Mouse (Mus musculus) kidney, embryonic 14.5 days (tissue): ENCODE measurements at regions not wholly inside any gene's neighbourhood (a gene's known extent, or its start where the extent isn't known, plus 50 kb on each side); places are given as distances from the start of the nearest gene placed in this dataset.
A peak's percentile ranks its signal among the peaks of the same experiment; 100 is the strongest.

Experiments used
- ATAC-seq: fragments of 200-750 bp; cut with Nextera tagmentation; 2 replicates; pipeline ENCODE4 v1.8.0; 2017; ENCODE audit warnings: moderate number of reproducible peaks, mild to moderate bottlenecking, moderate TSS enrichment, moderate library complexity; ENCODE audit not compliant: low FRiP score, low TSS enrichment
- H3K27ac ChIP-seq: fragments of 300-500 bp; sonication (generic); 2 replicates; pipeline ENCODE4 v1.5.1; 2014; ENCODE audit warnings: low read depth, mild to moderate bottlenecking, low read length, moderate library complexity, mixed read lengths
- H3K27me3 ChIP-seq: fragments of 300-500 bp; sonication (generic); 2 replicates; pipeline ENCODE4 v1.6.1; 2014; ENCODE audit warnings: mild to moderate bottlenecking, low read length; ENCODE audit not compliant: control insufficient read depth, insufficient read depth
- H3K36me3 ChIP-seq: fragments of 300-500 bp; sonication (generic); 2 replicates; pipeline ENCODE4 v1.6.1; 2014; ENCODE audit warnings: low read length, mixed read lengths; ENCODE audit not compliant: control insufficient read depth, insufficient read depth
- H3K4me1 ChIP-seq: fragments of 300-500 bp; sonication (generic); 2 replicates; pipeline ENCODE4 v1.6.1; 2014; ENCODE audit warnings: low read length, mixed read lengths; ENCODE audit not compliant: control insufficient read depth, insufficient read depth
- H3K4me2 ChIP-seq: fragments of 300-500 bp; sonication (generic); replicated peaks from 2 replicates; pipeline ENCODE4 v1.6.1; 2014; ENCODE audit warnings: low read depth, mild to moderate bottlenecking, low read length
- H3K4me3 ChIP-seq: fragments of 300-500 bp; sonication (generic); 2 replicates; pipeline ENCODE4 v1.5.1; 2014; ENCODE audit warnings: mild to moderate bottlenecking, low read length
- H3K9ac ChIP-seq: fragments of 300-500 bp; sonication (generic); 2 replicates; pipeline ENCODE4 v1.6.1; 2014; ENCODE audit warnings: low read depth, mild to moderate bottlenecking, low read length, moderate library complexity
- H3K9me3 ChIP-seq: fragments of 300-500 bp; sonication (generic); 2 replicates; pipeline ENCODE4 v1.6.1; 2016; ENCODE audit warnings: low read length; ENCODE audit not compliant: control insufficient read depth
- WGBS: fragments of 180-500 bp; shearing (Covaris S2); extraction: QIAGEN DNeasy Blood & Tissue Kit; methylation state at CpG from one replicate; pipeline ENCODE4 v1.1.7; 2014; 5-methylcytosine and 5-hydroxymethylcytosine counted together

DNA sequence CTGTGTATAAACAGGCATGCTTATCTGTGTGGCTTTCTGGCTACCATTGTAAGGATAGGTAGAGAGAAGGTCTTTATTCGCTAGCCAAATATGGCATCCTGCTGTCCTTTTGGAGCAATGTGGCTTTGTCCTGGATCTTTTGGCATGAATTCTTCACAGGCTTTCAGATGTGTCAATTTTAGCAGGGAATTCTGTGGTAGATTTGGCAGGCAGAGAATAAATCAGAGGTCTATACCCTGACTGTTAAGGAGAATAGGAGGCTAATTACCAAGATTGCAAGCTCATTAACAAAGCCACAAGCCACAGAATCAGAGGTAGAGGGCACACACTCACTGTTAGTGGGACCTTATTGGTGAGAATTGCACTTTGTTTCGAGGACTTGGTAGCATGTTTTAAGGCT, 217.2 kb upstream of the Camk1g start:
- Histone ChIP-seq H3K4me3 (no peak overlapping the region), H3K27me3 (no peaks in the 10 kb centered on the region), H3K36me3 (no peaks in the 10 kb centered on the region), H3K4me1 (peaks cover 9% of the 10 kb centered on the region), H3K27ac (no peak overlapping the region), H3K9me3 (no peaks in the 10 kb centered on the region), H3K9ac (no peak overlapping the region), H3K4me2 (no peak overlapping the region)
- WGBS = 81% methylated on average over 2 of the region's 2 CpGs
- ATAC-seq = no peak

DNA sequence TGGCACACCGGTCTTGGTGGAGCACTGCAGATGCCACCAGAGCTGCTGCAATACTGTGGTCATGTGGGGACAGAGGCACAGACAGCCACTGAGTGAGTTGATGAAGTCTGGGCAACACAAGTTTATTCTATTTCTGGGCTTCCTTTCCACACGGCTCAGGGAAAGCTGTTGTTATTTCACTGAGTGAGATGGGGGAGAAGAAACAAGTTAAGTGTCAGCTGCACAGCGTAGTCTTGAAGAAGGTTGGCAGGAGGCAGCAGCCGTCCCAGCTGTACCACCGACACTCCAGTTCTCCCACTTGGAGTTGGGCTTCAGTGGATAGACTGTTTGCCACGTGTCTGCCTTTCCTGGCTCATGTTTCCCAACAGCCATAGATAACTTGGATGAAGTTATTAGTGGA, 216.8 kb upstream of the Camk1g start:
- H3K4me1 ChIP-seq = peaks cover 9% of the 10 kb centered on the region
- no peak overlapping the region for H3K4me2 ChIP-seq
- no peaks in the 10 kb centered on the region for H3K36me3 ChIP-seq
- no peak overlapping the region for H3K9ac ChIP-seq
- no peaks in the 10 kb centered on the region for H3K9me3 ChIP-seq
- 61% methylated on average over 6 of the region's 6 CpGs for WGBS
- H3K4me3 ChIP-seq = no peak overlapping the region
- H3K27ac ChIP-seq = no peak overlapping the region
- H3K27me3 ChIP-seq = no peaks in the 10 kb centered on the region
- no peak for ATAC-seq

DNA sequence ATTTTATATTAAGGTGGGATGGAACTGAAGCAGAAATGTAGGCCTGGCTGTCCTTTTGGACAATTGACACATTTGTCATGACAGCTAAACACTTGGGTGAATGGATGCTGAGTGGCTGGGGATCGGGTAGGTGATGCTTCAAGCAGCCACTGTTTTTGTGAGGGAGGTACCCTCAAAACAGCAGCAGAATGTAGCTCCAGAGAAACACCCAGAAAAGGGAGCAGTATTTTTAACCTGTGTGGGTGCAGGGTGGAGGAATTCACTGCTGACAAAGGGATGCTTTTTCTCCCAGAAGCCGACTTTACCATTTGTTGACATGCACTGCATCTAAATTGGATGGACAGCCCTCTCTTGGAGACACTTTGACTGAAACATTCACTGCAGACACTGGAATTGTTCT, 213.7 kb upstream of the Camk1g start:
- Histone ChIP-seq H3K9me3 (no peaks in the 10 kb centered on the region), H3K27ac (no peak overlapping the region), H3K4me3 (no peak overlapping the region), H3K36me3 (no peaks in the 10 kb centered on the region), H3K27me3 (no peaks in the 10 kb centered on the region), H3K4me1 (no peaks in the 10 kb centered on the region; the same call in 1 of the 2 replicates), H3K4me2 (no peak overlapping the region), H3K9ac (no peak overlapping the region)
- 76% methylated on average over 2 of the region's 2 CpGs for WGBS
- no peak for ATAC-seq

DNA sequence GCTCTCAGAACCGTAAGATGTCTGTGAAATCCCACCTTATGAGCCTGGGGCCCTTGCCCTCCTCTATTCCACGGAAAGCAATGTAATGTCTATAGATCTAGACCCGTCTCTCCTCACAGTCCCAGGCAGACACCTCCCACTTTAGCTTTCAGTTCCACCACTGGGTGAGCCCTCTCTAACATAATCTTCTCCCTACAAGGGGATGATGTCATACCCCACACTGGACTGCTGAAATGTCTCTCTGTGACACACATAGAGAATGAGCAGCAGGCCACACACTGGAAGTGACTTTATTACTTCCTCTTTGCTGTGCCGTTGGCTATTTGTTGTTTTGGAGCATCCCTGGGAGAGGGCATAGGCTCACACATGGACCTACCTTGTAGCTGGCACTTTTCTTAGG, 210.3 kb upstream of the Camk1g start:
- Histone ChIP-seq H3K9me3 (no peaks in the 10 kb centered on the region), H3K9ac (no peak overlapping the region), H3K27me3 (no peaks in the 10 kb centered on the region), H3K27ac (no peak overlapping the region), H3K4me2 (no peak overlapping the region), H3K36me3 (no peaks in the 10 kb centered on the region), H3K4me1 (no peaks in the 10 kb centered on the region), H3K4me3 (no peak overlapping the region)
- no peak for ATAC-seq
- WGBS = 63% methylated on average over 4 of the region's 4 CpGs

DNA sequence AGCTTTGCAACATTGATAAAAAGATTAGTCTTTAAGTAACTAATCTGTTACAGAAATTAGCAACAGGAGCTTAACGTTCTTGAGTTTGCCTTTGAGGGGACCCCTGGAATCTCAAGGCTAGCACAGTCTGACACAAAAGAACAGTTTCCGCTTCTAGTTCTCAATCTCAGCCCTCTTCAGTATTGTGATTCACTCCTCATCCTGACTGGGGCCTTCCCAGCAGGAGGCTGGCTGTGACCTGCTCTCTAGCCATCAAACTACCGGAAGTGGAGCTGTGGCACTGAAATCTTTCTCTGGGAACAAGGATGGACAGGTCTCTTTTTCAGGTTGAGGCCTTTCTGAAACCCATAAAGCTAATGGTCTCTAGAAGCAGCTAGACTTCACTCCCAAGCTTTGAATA, 209.6 kb upstream of the Camk1g start:
- H3K9me3 ChIP-seq = no peaks in the 10 kb centered on the region
- no peak overlapping the region for H3K4me2 ChIP-seq
- H3K4me3 ChIP-seq = no peak overlapping the region
- H3K27ac ChIP-seq = no peak overlapping the region
- H3K27me3 ChIP-seq = no peaks in the 10 kb centered on the region
- ATAC-seq = no peak
- H3K9ac ChIP-seq = no peak overlapping the region
- WGBS = 77% methylated on average over 3 of the region's 3 CpGs
- H3K36me3 ChIP-seq = no peaks in the 10 kb centered on the region
- H3K4me1 ChIP-seq = no peaks in the 10 kb centered on the region

DNA sequence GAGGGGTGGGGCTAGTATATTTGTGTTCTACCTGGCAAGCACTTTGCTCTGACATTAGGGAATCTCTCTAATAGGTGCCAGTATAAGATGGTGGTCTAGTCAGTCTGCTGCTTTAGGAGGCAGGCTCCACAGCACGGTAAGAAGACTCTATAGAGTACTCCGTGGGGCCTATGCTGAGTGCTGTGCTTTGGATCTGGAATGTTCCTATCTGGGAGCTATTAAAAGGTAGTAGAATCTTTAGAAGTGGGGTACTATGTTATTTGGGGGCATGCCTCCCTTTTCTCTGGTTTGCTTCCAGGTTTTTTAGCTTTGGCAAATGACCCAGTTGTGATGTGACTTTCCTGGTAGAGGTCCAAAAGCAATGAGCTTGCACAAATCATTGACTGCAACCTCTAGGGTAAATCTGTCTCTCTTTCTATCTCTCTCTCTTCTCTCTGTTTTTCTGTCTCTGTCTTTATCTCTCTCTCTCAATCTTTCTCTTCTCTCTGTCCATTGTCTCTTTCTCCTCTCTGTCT, 208.6 kb upstream of the Camk1g start:
- no peaks in the 10 kb centered on the region for H3K9me3 ChIP-seq
- H3K4me1 ChIP-seq = no peaks in the 10 kb centered on the region
- no peak overlapping the region for H3K27ac ChIP-seq
- 86% methylated on average over 2 of the region's 2 CpGs for WGBS
- H3K27me3 ChIP-seq = no peaks in the 10 kb centered on the region
- no peaks in the 10 kb centered on the region for H3K36me3 ChIP-seq
- ATAC-seq = no peak
- no peak overlapping the region for H3K4me2 ChIP-seq
- H3K9ac ChIP-seq = no peak overlapping the region
- H3K4me3 ChIP-seq = no peak overlapping the region

DNA sequence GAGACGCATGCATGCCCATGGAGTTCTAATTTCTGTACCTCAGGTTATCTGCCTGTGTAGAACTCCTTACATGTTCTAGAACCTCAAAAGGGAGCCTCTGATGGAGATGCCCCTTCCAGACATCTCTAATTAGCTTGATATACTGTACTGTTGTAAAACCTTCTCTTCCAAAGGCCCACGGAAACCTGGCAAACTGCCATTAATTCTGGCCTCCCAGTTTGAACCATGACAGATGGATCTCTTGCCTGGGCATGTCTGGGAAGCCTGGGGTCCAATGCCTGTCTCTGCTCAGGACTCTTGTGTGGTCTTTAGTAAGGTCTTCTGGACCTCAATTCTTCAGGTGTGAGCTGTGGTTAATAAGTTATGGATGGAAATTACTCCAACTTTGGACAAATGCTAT, 207.7 kb upstream of the Camk1g start:
- Histone ChIP-seq H3K4me1 (no peaks in the 10 kb centered on the region), H3K9ac (no peak overlapping the region), H3K4me3 (no peak overlapping the region), H3K27ac (no peak overlapping the region), H3K27me3 (no peaks in the 10 kb centered on the region), H3K36me3 (no peaks in the 10 kb centered on the region), H3K4me2 (no peak overlapping the region), H3K9me3 (no peaks in the 10 kb centered on the region)
- WGBS = 63% methylated on average over 2 of the region's 2 CpGs
- no peak for ATAC-seq

DNA sequence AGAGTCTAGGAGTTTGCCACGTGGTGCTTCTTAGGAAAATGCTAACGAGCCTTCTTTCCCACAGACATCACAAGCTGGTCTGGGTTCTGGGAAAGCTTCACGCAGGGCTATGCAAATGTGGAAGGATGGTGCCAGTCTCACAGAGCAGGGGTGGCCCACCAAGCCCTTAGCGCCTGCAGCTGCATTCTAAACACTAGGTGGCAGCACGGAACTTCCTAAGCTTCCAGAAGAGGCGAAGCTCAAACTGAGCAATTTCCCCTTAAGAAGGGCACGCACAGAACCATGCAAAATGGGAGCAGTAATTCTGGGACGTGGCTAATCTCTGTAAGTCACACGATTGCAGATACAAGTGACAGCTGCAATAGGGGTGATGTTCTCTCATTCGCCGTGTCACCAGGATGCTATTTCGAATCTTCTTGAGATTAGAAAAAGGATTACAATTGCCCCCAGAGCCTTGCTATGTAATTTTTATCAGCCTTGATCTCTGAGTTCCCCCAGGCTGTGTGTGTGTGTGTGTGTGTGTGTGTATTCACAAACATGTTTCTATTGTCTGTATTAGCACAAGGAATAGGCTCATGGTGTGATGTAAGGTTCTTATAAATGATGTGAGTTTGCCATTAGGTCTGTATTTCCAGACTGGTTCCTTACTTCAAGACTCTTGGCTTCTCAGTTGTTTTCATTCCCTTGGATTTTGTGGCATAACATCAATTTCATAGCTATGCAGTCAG, 206.1 kb upstream of the Camk1g start:
- no peak overlapping the region for H3K4me3 ChIP-seq
- no peak overlapping the region for H3K4me2 ChIP-seq
- H3K27ac ChIP-seq = no peak overlapping the region
- 10% methylated on average over 12 of the region's 12 CpGs for WGBS
- no peaks in the 10 kb centered on the region for H3K27me3 ChIP-seq
- no peaks in the 10 kb centered on the region for H3K9me3 ChIP-seq
- H3K36me3 ChIP-seq = no peaks in the 10 kb centered on the region
- no peak overlapping the region for H3K9ac ChIP-seq
- no peaks in the 10 kb centered on the region for H3K4me1 ChIP-seq
- peak; percentile 89 for ATAC-seq

DNA sequence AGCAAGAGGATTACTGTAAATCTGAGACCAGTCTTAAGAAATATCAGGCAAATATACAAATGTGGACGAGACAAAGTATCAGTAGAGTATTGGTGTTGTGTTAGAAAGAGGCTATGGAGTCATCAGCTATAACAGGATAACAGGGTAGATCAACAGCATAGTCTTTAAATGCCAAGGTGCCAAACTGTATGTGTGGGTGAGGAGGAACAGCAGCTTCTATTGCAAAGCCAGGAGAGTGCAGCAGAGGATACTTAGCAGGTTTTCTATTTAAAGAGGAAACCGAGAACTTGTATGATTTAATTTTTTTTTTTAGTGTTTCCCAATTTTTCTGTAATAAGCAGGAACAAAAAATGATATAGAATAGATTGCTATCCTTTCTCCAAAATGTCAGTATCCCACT, 202.7 kb upstream of the Camk1g start:
- H3K27ac ChIP-seq = no peak overlapping the region
- no peak overlapping the region for H3K4me2 ChIP-seq
- H3K9ac ChIP-seq = no peak overlapping the region
- no peak overlapping the region for H3K4me3 ChIP-seq
- no peaks in the 10 kb centered on the region for H3K9me3 ChIP-seq
- ATAC-seq = no peak
- H3K27me3 ChIP-seq = no peaks in the 10 kb centered on the region
- WGBS = 80% methylated on average over 2 of the region's 2 CpGs
- no peaks in the 10 kb centered on the region for H3K4me1 ChIP-seq
- no peaks in the 10 kb centered on the region for H3K36me3 ChIP-seq
